Mouse (Mus musculus) ES-E14 (cell line): ENCODE data around the gene Rgs6. TPM values are rescaled to one million over a fixed set of nuclear protein-coding genes. Genes with fewer than 3 reads are reported as not detected.

Experiments
- DNase-seq: peaks from one replicate; pipeline ENCODE4 v3.0.0-alpha.2; 2013; ENCODE audit warnings: low read depth, low spot score
- H3K27ac ChIP-seq: 2 replicates; pipeline ENCODE4 v1.5.1; 2012; ENCODE audit warnings: low read depth, mild to moderate bottlenecking, low read length, moderate library complexity, mixed read lengths; ENCODE audit not compliant: poor library complexity, insufficient read depth, severe bottlenecking
- H3K36me3 ChIP-seq: 2 replicates; pipeline ENCODE4 v1.6.1; 2012; ENCODE audit warnings: mild to moderate bottlenecking, low read length, moderate library complexity, mixed read lengths; ENCODE audit not compliant: control insufficient read depth, poor library complexity, insufficient read depth, severe bottlenecking
- H3K4me1 ChIP-seq, 2 experiments: fragments of 150-350 bp in 1 of 2; sonication (generic) in 1 of 2; 2 replicates each; pipeline ENCODE4 v1.6.1; 2012; ENCODE audit warnings: low read length in 2 of 2, mild to moderate bottlenecking in 1 of 2, mixed read lengths in 1 of 2; ENCODE audit not compliant: control insufficient read depth in 2 of 2, insufficient read depth in 2 of 2, poor library complexity in 1 of 2
- H3K4me3 ChIP-seq, 2 experiments: fragments of 150-350 bp in 1 of 2; sonication (generic) in 1 of 2; 2 replicates each; pipeline ENCODE4 v1.5.1; 2012; ENCODE audit warnings: low read length in 2 of 2, low read depth in 1 of 2, mild to moderate bottlenecking in 1 of 2, mixed read lengths in 1 of 2; ENCODE audit not compliant: insufficient read depth in 1 of 2, poor library complexity in 1 of 2, severe bottlenecking in 1 of 2
- H3K9ac ChIP-seq: 2 replicates; pipeline ENCODE4 v1.6.1; 2012; ENCODE audit warnings: low read depth, mild to moderate bottlenecking, low read length, mixed read lengths; ENCODE audit not compliant: poor library complexity, insufficient read depth, severe bottlenecking
- H3K9me3 ChIP-seq: fragments of 150-350 bp; sonication (generic); 2 replicates; pipeline ENCODE4 v1.6.1; 2012; ENCODE audit warnings: low read depth, mild to moderate bottlenecking, low read length; ENCODE audit not compliant: control insufficient read depth, insufficient read depth
- CHD2 ChIP-seq: IDR thresholded peaks from 2 replicates; pipeline ENCODE4 v1.6.1; 2014; ENCODE audit warnings: mild to moderate bottlenecking, low read depth, low read length, inconsistent platforms
- HCFC1 ChIP-seq: IDR thresholded peaks from 2 replicates; pipeline ENCODE4 v1.6.1; 2012; ENCODE audit warnings: low read length, inconsistent platforms, borderline replicate concordance; ENCODE audit not compliant: insufficient read depth
- MAFK ChIP-seq: IDR thresholded peaks from 2 replicates; pipeline ENCODE4 v1.6.1; 2014; ENCODE audit warnings: mild to moderate bottlenecking, low read depth, low read length, inconsistent platforms; ENCODE audit not compliant: insufficient read depth
- ZC3H11A ChIP-seq: IDR thresholded peaks from 2 replicates; pipeline ENCODE4 v1.6.1; 2012; ENCODE audit warnings: low read depth, mild to moderate bottlenecking, inconsistent platforms, low read length, borderline replicate concordance
- ZNF384 ChIP-seq: IDR thresholded peaks from 2 replicates; pipeline ENCODE4 v1.6.1; 2012; ENCODE audit warnings: low read depth, low read length, inconsistent platforms
- in situ Hi-C, 2 experiments: fragments of 600-800 bp; cut with MboI; formaldehyde crosslinking; loops; one replicate each; pipeline ENCODE4 v1.15.1; 2025; ENCODE audit warnings: low sequenced_read_pairs in 2 of 2, inconsistent platforms in 1 of 2; ENCODE audit not compliant: unreplicated experiment in 2 of 2
- total RNA-seq: library from RNA; depleted of rRNA; stranded (reverse); fragments of 300-350 nt; gene quantifications from 2 replicates; pipeline ENCODE4 v1.2.3, GENCODE M21; 2012

Gene Rgs6
- total RNA-seq, 1 experiment = 0.49 TPM

DNA sequence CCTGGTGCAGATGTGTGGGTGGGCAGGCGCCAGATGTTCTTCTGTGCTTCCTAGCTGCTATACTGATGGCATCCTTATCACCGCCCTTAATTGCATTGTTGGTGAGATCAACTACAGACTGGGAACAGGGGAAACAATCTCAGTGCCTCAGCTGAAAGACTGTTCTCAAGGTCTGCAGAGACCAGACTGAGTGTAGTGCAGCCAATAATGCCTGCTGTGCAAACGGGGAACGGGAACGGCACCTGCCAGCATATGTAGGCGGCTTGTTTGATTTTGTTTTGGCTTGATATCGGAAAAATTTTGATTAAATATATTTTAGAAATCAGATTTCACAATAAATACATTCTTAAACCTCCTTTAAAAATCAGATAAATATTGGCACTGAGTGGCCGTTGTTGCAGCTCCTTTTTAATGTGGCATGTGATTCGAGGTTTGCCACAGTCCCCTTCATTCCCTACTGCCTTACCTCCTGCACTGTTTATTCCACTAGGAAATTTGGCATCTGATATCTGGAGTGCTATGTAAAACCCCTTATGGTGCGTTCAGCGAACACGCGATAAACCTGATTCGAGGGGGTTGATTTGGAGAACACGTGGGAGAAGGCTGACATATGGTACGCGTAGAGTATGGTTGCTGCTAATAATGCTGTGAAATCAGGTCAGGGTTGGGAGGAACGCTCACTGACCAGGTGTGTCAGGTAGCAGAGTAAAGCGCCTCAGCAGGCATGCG is 333.4 kb downstream of the Rgs6 start:
- Histone ChIP-seq H3K27ac (no peak overlapping the region), H3K4me1 (no peaks in the 10 kb centered on the region), H3K4me3 (no peak overlapping the region), H3K9ac (no peak overlapping the region), H3K9me3 (no peaks in the 10 kb centered on the region), H3K36me3 (no peaks in the 10 kb centered on the region)
- TF ChIP-seq HCFC1 = no peak
- no peak for TF ChIP-seq MAFK
- no peak for TF ChIP-seq ZC3H11A
- TF ChIP-seq ZNF384 = no peak
- TF ChIP-seq CHD2 = no peak
- in situ Hi-C loops = no loop called here
- no peak for DNase-seq

- Histone ChIP-seq H3K36me3 (no peaks in the 10 kb centered on the region), H3K4me3 (no peak overlapping the region), H3K4me1 (no peaks in the 10 kb centered on the region), H3K27ac (no peak overlapping the region), H3K9me3 (no peaks in the 10 kb centered on the region), H3K9ac (no peak overlapping the region)
- DNase-seq = no peak
- in situ Hi-C loops = no loop called here
- TF ChIP-seq CHD2 (no peak), HCFC1 (no peak), ZC3H11A (no peak), MAFK (no peak), ZNF384 (no peak)
These were observed 334.9 kb downstream of the Rgs6 start for GRCm38 (mm10) chr12:82922856-82923506.

- Histone ChIP-seq H3K9ac (no peak overlapping the region), H3K9me3 (no peaks in the 10 kb centered on the region), H3K27ac (no peak overlapping the region), H3K36me3 (no peaks in the 10 kb centered on the region), H3K4me1 (no peaks in the 10 kb centered on the region), H3K4me3 (no peak overlapping the region)
- in situ Hi-C loops = no loop called here
- no peak for DNase-seq
- TF ChIP-seq ZNF384 (no peak), ZC3H11A (no peak), CHD2 (no peak), MAFK (no peak), HCFC1 (no peak)
These were observed 344.8 kb downstream of the Rgs6 start for GRCm38 (mm10) chr12:82932706-82933461.

DNA sequence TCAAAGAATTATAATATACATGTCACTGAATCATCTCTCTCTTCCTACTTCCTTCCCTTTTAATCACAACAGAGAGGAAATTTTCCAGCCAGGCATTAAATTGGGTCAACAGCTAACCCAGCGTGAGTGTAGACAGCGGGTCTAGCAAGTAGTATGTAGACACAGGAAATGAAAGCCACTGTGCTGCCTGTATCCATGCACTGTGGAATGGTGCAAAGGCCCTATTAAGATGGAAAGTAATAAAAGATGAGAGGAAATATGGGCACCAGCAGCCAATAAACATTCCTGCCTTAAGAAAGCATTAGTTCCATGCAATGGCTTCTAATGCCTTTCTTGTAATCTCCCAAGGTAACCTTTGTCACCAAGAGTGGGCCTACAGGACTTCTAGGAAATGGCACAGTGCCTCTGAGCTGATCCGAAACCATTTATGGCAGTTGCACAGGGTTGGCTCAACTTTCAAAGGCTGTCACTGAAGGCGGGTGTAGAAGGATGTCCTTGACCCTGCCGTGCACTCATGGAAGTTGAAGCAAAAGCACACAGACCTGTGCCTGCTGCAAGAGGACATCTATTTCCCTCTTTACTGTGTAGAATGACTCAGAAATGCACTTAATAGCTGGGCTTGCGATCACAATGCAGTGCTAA is 347.1 kb downstream of the Rgs6 start:
- H3K9me3 ChIP-seq = no peaks in the 10 kb centered on the region
- H3K4me1 ChIP-seq = no peaks in the 10 kb centered on the region
- in situ Hi-C loops = no loop called here
- H3K4me3 ChIP-seq = no peak overlapping the region
- DNase-seq = no peak
- no peak overlapping the region for H3K9ac ChIP-seq
- H3K27ac ChIP-seq = no peak overlapping the region
- TF ChIP-seq ZNF384 = no peak
- TF ChIP-seq MAFK = no peak
- TF ChIP-seq HCFC1 = no peak
- TF ChIP-seq CHD2 = no peak
- no peak for TF ChIP-seq ZC3H11A
- no peaks in the 10 kb centered on the region for H3K36me3 ChIP-seq
